ENCODE assay signal across 8 mouse cellular contexts in the genomic region with DNA sequence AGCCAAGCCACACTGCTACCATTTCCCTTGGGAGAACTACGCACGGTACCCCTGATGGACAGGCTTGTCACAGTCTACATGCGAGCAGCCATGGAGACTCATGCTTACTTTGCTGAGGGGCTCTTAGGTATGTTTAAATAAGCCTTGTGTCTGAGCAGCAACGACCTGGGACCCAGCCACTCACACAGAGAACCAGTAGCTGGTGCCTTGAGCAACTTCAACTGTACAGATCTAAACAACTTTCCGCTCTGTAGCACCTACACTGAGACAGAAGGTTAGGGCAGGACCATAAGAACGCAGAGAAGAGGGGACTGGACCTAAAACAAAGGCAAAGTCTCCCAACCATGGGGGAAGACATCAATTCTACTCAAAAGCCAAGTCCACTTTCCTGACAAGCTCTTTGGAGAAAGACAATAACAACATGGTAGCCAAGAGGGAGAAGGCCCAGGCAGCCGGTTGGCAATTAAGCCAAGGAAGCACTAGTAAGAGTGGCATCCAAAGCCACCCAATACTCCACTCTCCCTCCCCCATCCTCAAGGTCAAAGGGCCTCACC. TPM values are rescaled to one million over a fixed set of nuclear protein-coding genes. Genes with fewer than 3 reads are reported as not detected.
DNase-seq lines count a peak whose midpoint lies in the region; ATAC-seq lines count a peak whose summit lies in the region.

No protein-coding gene starts in this region.

- peak overlapping the region; percentile 93 for H3K4me2 ChIP-seq in kidney, embryonic 16.5 days (replicated peaks; ENCODE audit: low read depth, low read length)
- peak overlapping the region; percentile 89 for H3K4me2 ChIP-seq in embryonic facial prominence, embryonic 11.5 days (ENCODE audit: low read depth, low read length)
- peak overlapping the region; percentile 90 for H3K4me2 ChIP-seq in hindbrain, embryonic 16.5 days (ENCODE audit: low read length)
- peak overlapping the region; percentile 95 for H3K4me2 ChIP-seq in midbrain, embryonic 16.5 days (ENCODE audit: low read length)

- H3K9me3 ChIP-seq in kidney, embryonic 16.5 days (ENCODE audit: low read length) = no peaks in the 10 kb centered on the region
- H3K9me3 ChIP-seq in embryonic facial prominence, embryonic 11.5 days (replicated peaks; ENCODE audit: control insufficient read depth, low read length) = no peaks in the 10 kb centered on the region
- no peaks in the 10 kb centered on the region for H3K9me3 ChIP-seq in hindbrain, embryonic 16.5 days (ENCODE audit: control insufficient read depth, low read length)
- H3K9me3 ChIP-seq in midbrain, embryonic 16.5 days (replicated peaks; ENCODE audit: control insufficient read depth, low read length, poor library complexity, severe bottlenecking) = no peaks in the 10 kb centered on the region

- no peaks in the 10 kb centered on the region for H3K27me3 ChIP-seq in kidney, embryonic 16.5 days (ENCODE audit: insufficient read depth, low read length)
- H3K27me3 ChIP-seq in embryonic facial prominence, embryonic 11.5 days (ENCODE audit: control insufficient read depth, insufficient read depth, low read length) = no peaks in the 10 kb centered on the region
- H3K27me3 ChIP-seq in hindbrain, embryonic 16.5 days (replicated peaks; ENCODE audit: control insufficient read depth, insufficient read depth, low read length) = no peaks in the 10 kb centered on the region
- H3K27me3 ChIP-seq in midbrain, embryonic 16.5 days (ENCODE audit: control insufficient read depth, insufficient read depth, low read depth, low read length) = no peaks in the 10 kb centered on the region

- peak overlapping the region; percentile 73 for H3K4me3 ChIP-seq in kidney, embryonic 16.5 days (ENCODE audit: low read length)
- H3K4me3 ChIP-seq in embryonic facial prominence, embryonic 11.5 days (ENCODE audit: low read depth, low read length) = peak overlapping the region; percentile 84
- peak overlapping the region; percentile 83 for H3K4me3 ChIP-seq in hindbrain, embryonic 16.5 days (ENCODE audit: low read length)
- H3K4me3 ChIP-seq in midbrain, embryonic 16.5 days (ENCODE audit: low read depth, low read length) = peak overlapping the region; percentile 87

- 0 out of 2 replicates have a peak overlapping the region, but pooled peaks have one; percentile 10 for H3K27ac ChIP-seq in kidney, embryonic 16.5 days (ENCODE audit: low read length)
- 0 out of 2 replicates have a peak overlapping the region, but pooled peaks have one; percentile 16 for H3K27ac ChIP-seq in embryonic facial prominence, embryonic 11.5 days (replicated peaks; ENCODE audit: low read depth, low read length)
- H3K27ac ChIP-seq in hindbrain, embryonic 16.5 days (ENCODE audit: low read depth, low read length) = 0 out of 2 replicates have a peak overlapping the region, but pooled peaks have one; percentile 5
- peak overlapping the region; percentile 38; the same call in 1 of the 2 replicates for H3K27ac ChIP-seq in midbrain, embryonic 16.5 days (ENCODE audit: low read length)

- intact Hi-C loops in left cerebral cortex, postnatal 36 days (cut with DNase I) = loop anchor here (10.0 kb wide), 1 partner anchor 139 kb away; no protein-coding TSS in a partner anchor

- DNase-seq in kidney, postnatal 14 days = no peak
- DNase-seq in embryonic facial prominence, embryonic 11.5 days (ENCODE audit: low spot score) = no peak
- DNase-seq in left cerebral cortex, postnatal 36 days (ENCODE audit: low spot score in 2 of 2) = no peak

- peaks cover 3% of the 10 kb centered on the region; the same call in 1 of the 2 replicates for H3K36me3 ChIP-seq in kidney, embryonic 16.5 days (ENCODE audit: insufficient read depth, low read length)
- no peaks in the 10 kb centered on the region; the same call in 1 of the 2 replicates for H3K36me3 ChIP-seq in embryonic facial prominence, embryonic 11.5 days (replicated peaks; ENCODE audit: control insufficient read depth, insufficient read depth, low read depth, low read length)
- no peaks in the 10 kb centered on the region for H3K36me3 ChIP-seq in hindbrain, embryonic 16.5 days (ENCODE audit: control insufficient read depth, insufficient read depth, low read length)
- no peaks in the 10 kb centered on the region for H3K36me3 ChIP-seq in midbrain, embryonic 16.5 days (ENCODE audit: control insufficient read depth, insufficient read depth, low read length)

- WGBS in kidney, embryonic 16.5 days = 33% methylated on average over 7 of the region's 7 CpGs
- 47% methylated on average over 7 of the region's 7 CpGs for WGBS in embryonic facial prominence, embryonic 11.5 days
- WGBS in hindbrain, embryonic 16.5 days = 26% methylated on average over 7 of the region's 7 CpGs
- 28% methylated on average over 7 of the region's 7 CpGs for WGBS in midbrain, embryonic 16.5 days

- no peak for ATAC-seq in kidney, embryonic 16.5 days (ENCODE audit: low FRiP score, low TSS enrichment)
- ATAC-seq in embryonic facial prominence, embryonic 11.5 days (replicated peaks; ENCODE audit: insufficient number of reproducible peaks, low FRiP score, low TSS enrichment, low read depth) = no peak
- ATAC-seq in hindbrain, embryonic 16.5 days = no peak
- no peak for ATAC-seq in midbrain, embryonic 16.5 days
- no peak for ATAC-seq in frontal cortex, adult (ENCODE audit: low TSS enrichment)
- ATAC-seq in inflammation-experienced regulatory T-cells, adult 6 months = no peak

- peak overlapping the region; percentile 89 for H3K9ac ChIP-seq in kidney, embryonic 16.5 days (replicated peaks; ENCODE audit: low read length)
- H3K9ac ChIP-seq in embryonic facial prominence, embryonic 11.5 days (replicated peaks; ENCODE audit: low read length) = peak overlapping the region; percentile 53
- H3K9ac ChIP-seq in hindbrain, embryonic 16.5 days (ENCODE audit: low read depth, low read length) = peak overlapping the region; percentile 69
- peak overlapping the region; percentile 83 for H3K9ac ChIP-seq in midbrain, embryonic 16.5 days (ENCODE audit: low read depth, low read length)

- peaks cover 73% of the 10 kb centered on the region for H3K4me1 ChIP-seq in kidney, embryonic 16.5 days (ENCODE audit: insufficient read depth, low read length)
- peaks cover 24% of the 10 kb centered on the region for H3K4me1 ChIP-seq in embryonic facial prominence, embryonic 11.5 days (ENCODE audit: control insufficient read depth, insufficient read depth, low read length)
- peaks cover 69% of the 10 kb centered on the region for H3K4me1 ChIP-seq in hindbrain, embryonic 16.5 days (ENCODE audit: control insufficient read depth, insufficient read depth, low read depth, low read length)
- H3K4me1 ChIP-seq in midbrain, embryonic 16.5 days (ENCODE audit: control insufficient read depth, insufficient read depth, low read length) = peaks cover 75% of the 10 kb centered on the region

RNA-seq across cellular contexts. Expression of gene Irs2, which starts 4.3 kb away (rescaled TPM):
- polyA plus RNA-seq in kidney, embryonic 16.5 days (2015; fragmentation: Nextera tagmentation; extraction: Ambion mirVana) = 4.1 and 4.8 TPM in 2 replicates
- 6.7 and 6.8 TPM in 2 replicates for polyA plus RNA-seq in embryonic facial prominence, embryonic 11.5 days (2014; fragmentation: Nextera tagmentation; extraction: Ambion mirVana)
- 4.1 and 4.6 TPM in 2 replicates for polyA plus RNA-seq in hindbrain, embryonic 16.5 days (2015; fragmentation: Nextera tagmentation; extraction: Ambion mirVana)
- polyA plus RNA-seq in midbrain, embryonic 16.5 days (2015; fragmentation: Nextera tagmentation; extraction: Ambion mirVana) = 3.8 and 5.1 TPM in 2 replicates
- 10 to 100 TPM; 49.7 to 66.6 TPM for total RNA-seq in left cerebral cortex, postnatal 36 days (2021)
- under 1 TPM in 2 of 3 experiments, not detected in 1; 0.72 to 0.73 TPM for polyA plus RNA-seq in inflammation-experienced regulatory T-cells, adult 6 months (2017; shearing (Covaris generic))
